Mouse (Mus musculus) testis, adult 2 months (tissue): ENCODE measurements around the gene Zkscan14. TPM values are rescaled to one million over a fixed set of nuclear protein-coding genes. Genes with fewer than 3 reads are reported as not detected.

ENCODE experiments used
- H3K27ac ChIP-seq: fragments of 200-500 bp; 2 replicates; pipeline ENCODE4 v1.5.1; 2012; ENCODE audit warnings: low read depth, low read length; ENCODE audit not compliant: control insufficient read depth, insufficient read depth
- H3K27me3 ChIP-seq: fragments of 200-500 bp; 2 replicates; pipeline ENCODE4 v1.6.1; 2012; ENCODE audit warnings: mild to moderate bottlenecking, low read length, moderate library complexity; ENCODE audit not compliant: control insufficient read depth, insufficient read depth
- H3K36me3 ChIP-seq: fragments of 200-500 bp; 2 replicates; pipeline ENCODE4 v1.6.1; 2012; ENCODE audit warnings: mild to moderate bottlenecking, low read length; ENCODE audit not compliant: control insufficient read depth, insufficient read depth
- H3K4me1 ChIP-seq: fragments of 200-500 bp; 2 replicates; pipeline ENCODE4 v1.6.1; 2012; ENCODE audit warnings: low read length; ENCODE audit not compliant: control insufficient read depth, insufficient read depth
- H3K4me3 ChIP-seq: fragments of 200-500 bp; 2 replicates; pipeline ENCODE4 v1.5.1; 2012; ENCODE audit warnings: low read depth, mild to moderate bottlenecking, low read length, moderate library complexity, mixed read lengths; ENCODE audit not compliant: control insufficient read depth
- CTCF ChIP-seq: fragments of 200-500 bp; IDR thresholded peaks from 2 replicates; pipeline ENCODE4 v1.5.1; 2012; ENCODE audit warnings: low read depth, mild to moderate bottlenecking, inconsistent platforms, low read length, moderate library complexity; ENCODE audit not compliant: control insufficient read depth, insufficient read depth, insufficient replicate concordance
- POLR2A ChIP-seq: fragments of 200-500 bp; IDR thresholded peaks from 2 replicates; pipeline ENCODE4 v1.6.1; 2012; ENCODE audit warnings: low read depth, mild to moderate bottlenecking, inconsistent platforms, low read length, moderate library complexity; ENCODE audit not compliant: control insufficient read depth
- polyA plus RNA-seq: library from polyadenylated mRNA; depleted of rRNA; stranded (reverse); fragments of >200 nt; gene quantifications from 2 replicates; pipeline ENCODE4 v1.2.3, GENCODE M21; 2012

Zkscan14 gene
- polyA plus RNA-seq, 1 experiment: 3.4 TPM

GRCm38 (mm10) chr5:145189416-145189815, 12.3 kb downstream of the Zkscan14 start:
- Histone ChIP-seq H3K27ac (no peak overlapping the region), H3K36me3 (no peaks in the 10 kb centered on the region), H3K4me1 (peaks cover 8% of the 10 kb centered on the region; the same call in 1 of the 2 replicates), H3K4me3 (no peak overlapping the region), H3K27me3 (no peaks in the 10 kb centered on the region)
- no peak for TF ChIP-seq POLR2A

DNA sequence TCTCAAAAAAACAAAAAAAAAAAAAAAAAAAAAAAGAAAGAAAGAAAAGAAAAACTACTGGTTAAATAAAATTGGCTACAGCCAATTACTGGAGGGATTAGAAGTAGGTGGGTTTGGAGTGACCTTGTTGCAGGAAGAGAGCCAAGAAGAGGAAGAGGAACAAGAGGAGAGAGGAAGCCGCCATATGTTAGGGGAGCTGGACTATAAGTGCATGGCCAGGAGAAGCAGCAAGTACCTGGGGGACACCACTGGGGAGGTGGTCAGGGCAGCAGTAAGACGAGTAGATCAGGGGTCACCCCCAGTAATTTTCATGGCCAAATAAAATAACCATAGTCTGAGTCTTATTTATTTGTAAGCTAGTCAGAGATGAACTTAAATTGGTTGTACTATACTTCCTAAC, 16.4 kb downstream of the Zkscan14 start:
- H3K4me1 ChIP-seq: peaks cover 1% of the 10 kb centered on the region; the same call in 1 of the 2 replicates
- no peak overlapping the region for H3K4me3 ChIP-seq
- H3K27me3 ChIP-seq: no peaks in the 10 kb centered on the region
- peaks cover 1% of the 10 kb centered on the region for H3K36me3 ChIP-seq
- TF ChIP-seq CTCF: no peak
- TF ChIP-seq POLR2A: no peak
- no peak overlapping the region for H3K27ac ChIP-seq

DNA sequence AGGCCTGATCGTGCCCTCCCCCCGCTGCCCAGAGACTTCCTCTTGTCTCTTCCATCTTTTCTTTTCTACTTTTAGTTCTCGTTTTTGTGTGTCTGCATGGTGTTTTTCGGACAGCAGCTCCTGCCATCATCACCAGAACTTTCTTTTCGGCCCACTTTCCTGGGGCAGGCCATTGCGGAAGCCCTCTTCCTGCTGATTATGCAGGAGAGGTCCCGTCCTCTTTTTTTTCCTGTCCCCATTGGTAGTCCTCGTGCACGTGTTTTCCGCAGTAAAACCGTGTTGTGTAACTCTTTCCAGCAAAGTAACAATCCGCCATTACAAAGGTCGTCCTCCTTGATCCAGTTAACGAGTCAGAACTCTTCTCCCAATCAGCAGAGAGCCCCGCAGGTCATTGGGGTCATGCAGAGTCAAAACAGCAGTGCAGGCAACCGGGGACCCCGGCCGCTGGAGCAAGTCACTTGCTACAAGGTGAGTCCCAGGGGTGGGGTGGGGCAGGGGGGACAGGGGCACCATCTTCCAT, 23.1 kb downstream of the Zkscan14 start:
- Histone ChIP-seq H3K36me3 (peaks cover 3% of the 10 kb centered on the region), H3K4me3 (no peak overlapping the region), H3K4me1 (no peaks in the 10 kb centered on the region), H3K27ac (no peak overlapping the region), H3K27me3 (no peaks in the 10 kb centered on the region)
- no peak for TF ChIP-seq POLR2A
- TF ChIP-seq CTCF: no peak

DNA sequence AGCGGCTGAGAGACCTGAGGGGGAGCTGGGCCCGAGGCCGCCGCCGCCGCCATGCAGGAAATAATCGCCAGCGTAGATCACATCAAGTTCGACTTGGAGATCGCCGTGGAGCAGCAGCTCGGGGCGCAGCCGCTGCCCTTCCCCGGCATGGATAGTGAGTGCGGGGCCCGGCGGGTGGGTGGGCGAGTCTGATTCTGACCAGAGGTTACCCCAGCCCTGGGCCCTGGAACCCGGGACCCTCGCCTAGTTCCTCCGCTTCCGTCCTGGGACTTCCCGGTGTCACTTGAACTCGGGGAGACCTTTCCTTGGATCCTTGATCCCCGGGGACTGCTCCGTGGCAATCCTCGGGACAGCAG, 34.4 kb downstream of the Zkscan14 start:
- peaks cover 14% of the 10 kb centered on the region for H3K4me1 ChIP-seq
- H3K4me3 ChIP-seq: peak overlapping the region; percentile 98
- TF ChIP-seq CTCF: no peak
- TF ChIP-seq POLR2A: no peak
- H3K27me3 ChIP-seq: no peaks in the 10 kb centered on the region
- H3K36me3 ChIP-seq: no peaks in the 10 kb centered on the region; the same call in 1 of the 2 replicates
- peak overlapping the region; percentile 89 for H3K27ac ChIP-seq

- H3K27ac ChIP-seq: peak within 1 kb of the TSS; percentile 90
- TF ChIP-seq CTCF: no peak
- TF ChIP-seq POLR2A: peak; percentile 93
- peak within 1 kb of the TSS; percentile 98 for H3K4me3 ChIP-seq
- H3K36me3 ChIP-seq: peaks cover 1% of the 10 kb centered on the region; the same call in 1 of the 2 replicates
- peaks cover 14% of the 10 kb centered on the region for H3K4me1 ChIP-seq
- no peaks in the 10 kb centered on the region for H3K27me3 ChIP-seq
These were observed 34.9 kb downstream of the Zkscan14 start, which contains the start of the genes Ptcd1 and Cpsf4 for GRCm38 (mm10) chr5:145166536-145167305. Gene Ptcd1, minus strand, starts transcription at chr5:145167108. Gene Cpsf4, plus strand, starts transcription at chr5:145167213.

DNA sequence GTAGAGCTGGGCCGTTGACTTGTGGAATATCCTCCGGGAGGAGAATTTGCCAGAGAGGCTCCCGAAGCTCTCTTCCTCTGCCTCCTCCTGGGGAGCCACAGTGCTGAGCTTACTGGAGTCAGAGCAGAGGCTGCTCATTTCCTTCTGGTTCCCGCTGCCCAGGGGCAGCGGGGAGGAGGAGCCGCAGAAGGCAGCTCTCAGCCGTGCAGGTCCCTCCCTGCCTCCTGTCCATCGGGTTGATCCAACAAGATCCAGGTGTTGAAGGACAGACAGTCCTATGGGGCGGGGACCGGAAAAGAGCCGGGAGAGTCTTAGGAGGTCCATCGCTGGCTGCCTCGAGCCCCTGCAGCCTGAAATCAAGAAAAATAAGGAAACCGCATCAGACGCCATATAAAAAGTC, 36.5 kb downstream of the Zkscan14 start:
- Histone ChIP-seq H3K36me3 (peaks cover 2% of the 10 kb centered on the region), H3K27ac (no peak overlapping the region), H3K4me3 (no peak overlapping the region), H3K4me1 (peaks cover 14% of the 10 kb centered on the region), H3K27me3 (no peaks in the 10 kb centered on the region)
- TF ChIP-seq POLR2A: no peak
- no peak for TF ChIP-seq CTCF

GRCm38 (mm10) chr5:145164710-145165109, 37.0 kb downstream of the Zkscan14 start:
- peaks cover 2% of the 10 kb centered on the region for H3K36me3 ChIP-seq
- H3K4me1 ChIP-seq: peaks cover 14% of the 10 kb centered on the region
- no peak for TF ChIP-seq POLR2A
- no peak for TF ChIP-seq CTCF
- no peaks in the 10 kb centered on the region for H3K27me3 ChIP-seq
- H3K4me3 ChIP-seq: no peak overlapping the region
- no peak overlapping the region for H3K27ac ChIP-seq

GRCm38 (mm10) chr5:145161361-145161760, 40.3 kb downstream of the Zkscan14 start:
- Histone ChIP-seq H3K27ac (no peak overlapping the region), H3K27me3 (no peaks in the 10 kb centered on the region), H3K4me3 (no peak overlapping the region), H3K36me3 (peaks cover 2% of the 10 kb centered on the region), H3K4me1 (peaks cover 11% of the 10 kb centered on the region)
- no peak for TF ChIP-seq CTCF
- no peak for TF ChIP-seq POLR2A
